7 mouse cellular contexts compared by ENCODE assay signal in genomic region chr9:118150429-118151220, GRCm38 (mm10). TPM values are rescaled to one million over a fixed set of nuclear protein-coding genes. Genes with fewer than 3 reads are reported as not detected.
A peak's percentile ranks its signal among the peaks of the same experiment; 100 is the strongest.
DNase-seq lines count a peak whose midpoint lies in the region; ATAC-seq and TF ChIP-seq lines count a peak whose summit lies in the region.

No protein-coding gene starts in this region.

- H3K9ac ChIP-seq in hindbrain, embryonic 11.5 days (ENCODE audit: low read depth, low read length), result no peak overlapping the region

- H3K4me1 ChIP-seq in hindbrain, embryonic 11.5 days (replicated peaks; ENCODE audit: control insufficient read depth, insufficient read depth, low read length), result no peaks in the 10 kb centered on the region; the same call in 1 of the 2 replicates

- TF ChIP-seq CTCF in left cerebral cortex, adult 2 months (IDR thresholded peaks at IDR 0.05), result no peak

- H3K27ac ChIP-seq in left cerebral cortex, adult 2 months, result no peak overlapping the region
- H3K27ac ChIP-seq in hindbrain, embryonic 11.5 days (ENCODE audit: low read depth, low read length), result no peak overlapping the region

- peak; percentile 62 for ATAC-seq in hindbrain, embryonic 11.5 days (ENCODE audit: low FRiP score)
- ATAC-seq in activated CD4-positive, CD25-positive, alpha-beta regulatory T cell, adult 4 months, result no peak

- no peaks in the 10 kb centered on the region for H3K9me3 ChIP-seq in hindbrain, embryonic 11.5 days (ENCODE audit: control insufficient read depth, low read length)

- intact Hi-C loops in left cerebral cortex, adult 2 months (cut with DNase I), result no loop called here
- intact Hi-C loops in left cerebral cortex, postnatal 14 days (cut with DNase I), result no loop called here

- no peak for DNase-seq in left cerebral cortex, adult 2 months (ENCODE audit: extremely low spot score in 1 of 2, low spot score in 2 of 2)
- DNase-seq in left cerebral cortex, postnatal 14 days (ENCODE audit: low spot score in 2 of 2), result no peak
- DNase-seq in cerebellum, adult 9-11 months, result peak; percentile 42
- peak; percentile 8 for DNase-seq in hindbrain, embryonic 11.5 days (ENCODE audit: low spot score)
- DNase-seq in mesoderm, embryonic 11.5 days (ENCODE audit: low read depth, low spot score), result peak; percentile 5
- DNase-seq in urinary bladder, postnatal 14 days (ENCODE audit: low spot score), result no peak

- H3K4me3 ChIP-seq in left cerebral cortex, adult 2 months, result peak overlapping the region; percentile 86
- peak overlapping the region; percentile 68; the same call in 1 of the 2 replicates for H3K4me3 ChIP-seq in hindbrain, embryonic 11.5 days (ENCODE audit: low read depth, low read length)

- H3K27me3 ChIP-seq in hindbrain, embryonic 11.5 days (ENCODE audit: control insufficient read depth, insufficient read depth, low read length), result no peaks in the 10 kb centered on the region

- 90% methylated on average over 20 of the region's 20 CpGs for WGBS in hindbrain, embryonic 11.5 days

- no peaks in the 10 kb centered on the region for H3K36me3 ChIP-seq in hindbrain, embryonic 11.5 days (ENCODE audit: control insufficient read depth, insufficient read depth, low read length)

- H3K4me2 ChIP-seq in hindbrain, embryonic 11.5 days (replicated peaks; ENCODE audit: low read depth, low read length), result no peak overlapping the region; the same call in 1 of the 2 replicates

RNA-seq across cellular contexts. Expression of gene Cmc1, which starts 0.6 kb away (rescaled TPM):
- 10 to 100 TPM; 11.1 to 14.9 TPM for total RNA-seq in left cerebral cortex, adult 2 months (2021)
- 10 to 100 TPM; 12.7 to 13.1 TPM for total RNA-seq in left cerebral cortex, postnatal 14 days (2021)
- 37.9 and 41.4 TPM in 2 replicates for polyA plus RNA-seq in hindbrain, embryonic 11.5 days (2014; fragmentation: Nextera tagmentation; extraction: Ambion mirVana)
- 100 to 1,000 TPM; 100 to 116 TPM for polyA plus RNA-seq in activated CD4-positive, CD25-positive, alpha-beta regulatory T cell, adult 4 months (2017; shearing (Covaris generic))

Comparison
In these comparisons a context has a peak if more than half of its experiments do, and no peak if none do; other contexts are left out.
1. DNase-seq: peak in cerebellum, adult 9-11 months (single experiment), hindbrain, embryonic 11.5 days (single experiment) and mesoderm, embryonic 11.5 days (single experiment); none in left cerebral cortex, adult 2 months (0 of 2), left cerebral cortex, postnatal 14 days (0 of 2) and urinary bladder, postnatal 14 days (single experiment).